Mouse (Mus musculus) CH12.LX (cell line): ENCODE measurements at regions not wholly inside any gene's neighbourhood (a gene's known extent, or its start where the extent isn't known, plus 50 kb on each side); places are given as distances from the start of the nearest gene placed in this dataset.

Source experiments
- CHD1 ChIP-seq: IDR thresholded peaks from 2 replicates; pipeline ENCODE4 v1.6.1; 2012; ENCODE audit warnings: low read depth, low read length, improper control_type of control experiment, inconsistent platforms
- CTCF ChIP-seq, 2 experiments: IDR thresholded peaks in 1 of 2; conservative IDR thresholded peaks in 1 of 2; 2 replicates each; pipeline ENCODE4 v1.5.1; 2011 to 2012; ENCODE audit warnings: low read depth in 2 of 2, low read length in 2 of 2, improper control_type of control experiment in 1 of 2, inconsistent platforms in 1 of 2, mild to moderate bottlenecking in 1 of 2, moderate library complexity in 1 of 2
- ELF1 ChIP-seq: IDR thresholded peaks from 2 replicates; pipeline ENCODE4 v1.6.1; 2014; ENCODE audit warnings: low read depth, mild to moderate bottlenecking, inconsistent platforms, low read length, improper control_type of control experiment
- EP300 ChIP-seq: IDR thresholded peaks from 2 replicates; pipeline ENCODE4 v1.6.1; 2011; ENCODE audit warnings: low read length, improper control_type of control experiment
- GABPA ChIP-seq: IDR thresholded peaks from 2 replicates; pipeline ENCODE4 v1.6.1; 2012; ENCODE audit warnings: low read depth, low read length, improper control_type of control experiment, inconsistent platforms; ENCODE audit not compliant: insufficient replicate concordance
- MXI1 ChIP-seq: IDR thresholded peaks from 2 replicates; pipeline ENCODE4 v1.6.1; 2011; ENCODE audit warnings: mild to moderate bottlenecking, low read depth, low read length, improper control_type of control experiment
- POLR2A ChIP-seq: IDR thresholded peaks from 2 replicates; pipeline ENCODE4 v1.6.1; 2011; ENCODE audit warnings: low read depth, mild to moderate bottlenecking, improper control_type of control experiment, low read length
- RCOR1 ChIP-seq: conservative IDR thresholded peaks from 2 replicates; pipeline ENCODE4 v1.6.1; 2012; ENCODE audit warnings: low read depth, mild to moderate bottlenecking, inconsistent platforms, low read length, improper control_type of control experiment

DNA sequence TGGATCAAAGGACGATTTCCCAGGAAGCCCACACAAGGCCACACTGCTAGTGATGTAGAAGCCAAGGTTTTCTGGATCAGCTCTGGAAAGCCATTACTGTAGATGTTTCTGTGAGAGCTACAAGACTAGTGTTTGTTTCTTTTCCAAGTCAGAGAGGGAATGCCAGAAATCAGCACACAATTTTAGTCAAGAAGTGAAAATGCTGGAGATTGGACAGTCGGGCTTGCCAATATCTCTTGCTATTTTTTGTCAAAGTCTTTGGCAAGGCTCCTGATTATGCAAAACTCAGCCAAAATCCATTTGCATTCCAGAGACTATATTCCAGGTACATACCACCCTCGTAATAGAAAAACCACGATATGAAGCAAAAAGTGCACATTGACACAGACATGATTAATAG lies 279.3 kb downstream of the Cdh9 start:
- TF ChIP-seq POLR2A (no peak), RCOR1 (no peak), CTCF (conservative IDR thresholded peaks at IDR 0.05 in 1 of 2, IDR thresholded peaks at IDR 0.05 in 1 of 2; ENCODE audit: low read depth in 2 of 2, low read length in 2 of 2) (no peak), GABPA (no peak), EP300 (no peak), ELF1 (no peak), CHD1 (no peak), MXI1 (no peak)
